Mouse (Mus musculus) liver, embryonic 11.5 days (tissue): Measurements from ENCODE around the gene Igfbp3. TPM values are rescaled to one million over a fixed set of nuclear protein-coding genes. Genes with fewer than 3 reads are reported as not detected.

Experiments
- ATAC-seq: fragments of 200-750 bp; cut with Nextera tagmentation; replicated peaks from 2 replicates; pipeline ENCODE4 v1.8.0; 2017; ENCODE audit warnings: moderate number of reproducible peaks, mild to moderate bottlenecking, moderate TSS enrichment, moderate library complexity; ENCODE audit not compliant: low FRiP score
- DNase-seq: peaks from one replicate; pipeline ENCODE4 v3.0.0-alpha.2; 2017; ENCODE audit warnings: low spot score
- H3K27ac ChIP-seq: fragments of 300-500 bp; sonication (generic); 2 replicates; pipeline ENCODE4 v1.5.1; 2014; ENCODE audit warnings: mild to moderate bottlenecking, low read depth, low read length, control low read depth
- H3K27me3 ChIP-seq: fragments of 300-500 bp; sonication (generic); replicated peaks from 2 replicates; pipeline ENCODE4 v1.6.1; 2014; ENCODE audit warnings: low read length, mixed read lengths; ENCODE audit not compliant: control insufficient read depth, insufficient read depth
- H3K36me3 ChIP-seq: fragments of 300-500 bp; sonication (generic); 2 replicates; pipeline ENCODE4 v1.6.1; 2014; ENCODE audit warnings: mild to moderate bottlenecking, low read length, moderate library complexity, mixed read lengths; ENCODE audit not compliant: control insufficient read depth, insufficient read depth
- H3K4me1 ChIP-seq: fragments of 300-500 bp; sonication (generic); replicated peaks from 2 replicates; pipeline ENCODE4 v1.6.1; 2014; ENCODE audit warnings: low read length, mixed read lengths; ENCODE audit not compliant: control insufficient read depth, insufficient read depth
- H3K4me2 ChIP-seq: fragments of 300-500 bp; sonication (generic); 2 replicates; pipeline ENCODE4 v1.6.1; 2014; ENCODE audit warnings: mild to moderate bottlenecking, control low read depth, moderate library complexity
- H3K4me3 ChIP-seq: fragments of 300-500 bp; sonication (generic); 2 replicates; pipeline ENCODE4 v1.5.1; 2014; ENCODE audit warnings: low read depth, low read length, control low read depth
- H3K9ac ChIP-seq: fragments of 300-500 bp; sonication (generic); 2 replicates; pipeline ENCODE4 v1.6.1; 2014; ENCODE audit warnings: low read depth, low read length, control low read depth
- H3K9me3 ChIP-seq: fragments of 300-500 bp; sonication (generic); 2 replicates; pipeline ENCODE4 v1.6.1; 2016; ENCODE audit warnings: low read length, inconsistent platforms, mixed read lengths; ENCODE audit not compliant: control insufficient read depth
- WGBS: fragments of 180-500 bp; shearing (Covaris S2); extraction: QIAGEN DNeasy Blood & Tissue Kit; methylation state at CpG from one replicate; pipeline ENCODE4 v1.1.7; 2014; 5-methylcytosine and 5-hydroxymethylcytosine counted together
- polyA plus RNA-seq: library from polyadenylated mRNA; unstranded; fragments of >200 nt; fragmentation: Nextera tagmentation; extraction: Ambion mirVana; gene quantifications from 2 replicates; pipeline ENCODE4 v1.2.1, GENCODE M21; 2014

Igfbp3 gene
- polyA plus RNA-seq: 42.1 and 45.2 TPM in 2 replicates

DNA sequence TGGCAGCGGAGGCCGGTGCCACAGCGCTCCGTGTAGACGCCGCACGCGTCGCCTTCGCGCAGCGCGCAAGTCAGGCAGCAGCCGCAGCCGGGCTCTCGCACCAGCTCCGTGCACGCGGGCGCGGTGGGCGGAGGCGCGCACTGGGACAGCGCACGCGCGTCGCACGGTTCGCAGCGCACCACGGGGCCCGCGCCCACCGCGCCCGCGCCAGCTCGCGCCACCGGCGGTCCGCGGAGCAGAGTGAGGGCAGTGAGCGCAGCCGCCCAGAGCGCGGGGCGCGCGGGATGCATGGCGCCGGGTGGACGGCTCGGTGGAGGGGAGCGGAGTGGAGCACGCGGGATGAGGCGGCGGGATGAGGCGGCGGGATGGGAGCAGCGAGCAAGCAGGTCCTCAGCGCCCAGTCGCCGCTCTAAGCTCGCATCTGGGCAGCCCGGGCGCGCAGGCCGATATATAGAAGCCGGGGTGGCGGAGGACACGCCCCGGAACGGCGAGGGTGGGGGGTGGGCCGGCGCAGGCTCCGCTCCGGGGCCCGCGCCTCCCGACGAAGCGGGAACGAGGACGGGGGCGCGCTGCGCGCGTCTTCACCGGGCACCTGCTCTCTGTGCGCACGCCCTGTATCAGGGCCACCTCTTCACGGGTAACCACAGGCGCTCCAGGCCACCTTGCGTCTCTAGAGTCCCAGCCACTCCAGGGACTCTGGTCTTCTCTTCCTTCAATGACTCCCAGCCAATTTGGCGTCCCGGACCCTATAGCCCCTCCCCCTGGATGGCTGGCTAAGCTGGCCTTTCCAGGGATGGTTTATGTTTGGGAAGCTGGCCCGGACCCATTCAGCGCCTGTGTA lies at the start of gene Igfbp3:
Gene Igfbp3, minus strand, starts transcription at position 423 of the 841 bp plus-strand sequence.
- peak within 1 kb of the TSS; percentile 32; the same call in 1 of the 2 replicates for H3K9ac ChIP-seq
- H3K27me3 ChIP-seq: peaks cover 38% of the 10 kb centered on the region
- H3K4me3 ChIP-seq: peak within 1 kb of the TSS; percentile 57
- no peaks in the 10 kb centered on the region for H3K36me3 ChIP-seq
- 2% methylated on average over 92 of the region's 104 CpGs for WGBS
- H3K9me3 ChIP-seq: no peaks in the 10 kb centered on the region
- DNase-seq: peak; percentile 60
- peak; percentile 66 for ATAC-seq
- no peaks in the 10 kb centered on the region for H3K4me1 ChIP-seq
- H3K27ac ChIP-seq: no peak within 1 kb of the TSS
- H3K4me2 ChIP-seq: peak within 1 kb of the TSS; percentile 72

DNA sequence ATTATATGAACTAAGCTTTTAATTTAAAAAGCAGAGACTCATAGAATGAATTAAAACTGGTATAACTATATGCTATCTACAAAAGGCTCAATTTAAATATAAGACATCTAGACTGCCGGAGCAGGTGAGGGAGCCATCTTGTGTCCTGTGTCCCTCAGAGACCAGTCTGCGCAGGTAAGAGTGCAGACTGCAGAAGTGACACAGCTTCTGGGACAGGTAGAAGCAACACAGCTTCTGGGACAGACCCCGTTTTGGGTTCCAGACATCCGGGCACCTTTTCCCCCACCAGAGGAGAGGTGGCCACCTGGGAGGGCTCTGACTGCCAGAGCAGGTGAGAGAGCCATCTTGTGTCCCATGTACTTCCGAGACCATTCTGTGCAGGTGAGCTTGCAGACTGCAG lies 37.1 kb upstream of the Igfbp3 start:
- no peaks in the 10 kb centered on the region for H3K4me1 ChIP-seq
- no peak overlapping the region for H3K9ac ChIP-seq
- no peak overlapping the region for H3K4me2 ChIP-seq
- no peak overlapping the region for H3K4me3 ChIP-seq
- no peaks in the 10 kb centered on the region for H3K27me3 ChIP-seq
- ATAC-seq: no peak
- no peaks in the 10 kb centered on the region for H3K36me3 ChIP-seq
- no peaks in the 10 kb centered on the region for H3K9me3 ChIP-seq
- WGBS: 85% methylated on average over 5 of the region's 5 CpGs
- H3K27ac ChIP-seq: no peak overlapping the region
- no peak for DNase-seq

DNA sequence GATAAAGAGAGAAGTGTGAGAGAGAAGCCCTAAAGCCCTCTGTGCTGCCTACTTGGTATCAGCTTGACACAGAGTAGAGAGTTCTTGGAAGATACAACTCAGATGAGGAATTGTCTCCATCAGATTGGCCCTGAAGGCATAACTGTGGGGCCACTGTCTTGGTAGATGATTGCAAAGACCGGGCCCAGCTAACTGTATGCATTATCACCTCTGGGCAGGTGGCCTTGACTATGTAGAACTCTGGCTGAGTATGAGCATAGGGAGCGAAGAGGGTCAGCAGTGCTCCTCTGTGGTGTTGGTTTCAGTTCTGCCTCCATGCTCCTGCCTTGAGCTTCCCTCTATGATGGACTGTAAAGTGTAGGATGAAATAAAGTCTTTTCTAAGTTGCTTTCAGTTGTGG lies 36.7 kb upstream of the Igfbp3 start:
- H3K27ac ChIP-seq: no peak overlapping the region
- H3K9me3 ChIP-seq: no peaks in the 10 kb centered on the region
- DNase-seq: no peak
- no peak overlapping the region for H3K4me3 ChIP-seq
- H3K36me3 ChIP-seq: no peaks in the 10 kb centered on the region
- ATAC-seq: 0 out of 2 replicates have a peak, but pooled peaks have one; percentile 31
- H3K4me1 ChIP-seq: no peaks in the 10 kb centered on the region
- H3K27me3 ChIP-seq: no peaks in the 10 kb centered on the region
- no peak overlapping the region for H3K9ac ChIP-seq
- no peak overlapping the region for H3K4me2 ChIP-seq
- 69% methylated on average over 2 of the region's 2 CpGs for WGBS

DNA sequence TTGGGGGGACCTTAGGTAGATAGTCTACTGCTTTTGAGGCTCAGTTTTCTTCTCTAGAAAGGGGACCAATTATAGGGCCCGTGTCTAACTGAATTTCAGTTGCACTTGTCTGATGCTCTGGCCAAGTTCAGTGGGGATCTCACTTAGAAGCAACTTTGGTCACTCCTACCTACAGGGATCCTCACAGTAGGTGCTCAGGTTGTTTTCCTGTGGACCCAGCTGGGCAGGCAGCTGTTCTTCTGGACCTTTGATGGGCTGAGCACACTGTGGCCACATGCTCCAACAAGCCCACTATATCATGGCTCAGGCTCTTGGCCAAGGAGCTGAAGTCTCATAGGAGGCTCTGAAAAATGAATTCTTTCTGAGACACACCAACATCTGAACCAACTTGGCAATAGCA lies 31.1 kb upstream of the Igfbp3 start:
- Histone ChIP-seq H3K9me3 (no peaks in the 10 kb centered on the region), H3K36me3 (no peaks in the 10 kb centered on the region), H3K4me3 (no peak overlapping the region), H3K27ac (no peak overlapping the region), H3K9ac (no peak overlapping the region), H3K4me2 (no peak overlapping the region), H3K4me1 (no peaks in the 10 kb centered on the region), H3K27me3 (no peaks in the 10 kb centered on the region)
- 64% methylated on average over 1 of the region's 1 CpGs for WGBS
- DNase-seq (no peak), ATAC-seq (no peak)

DNA sequence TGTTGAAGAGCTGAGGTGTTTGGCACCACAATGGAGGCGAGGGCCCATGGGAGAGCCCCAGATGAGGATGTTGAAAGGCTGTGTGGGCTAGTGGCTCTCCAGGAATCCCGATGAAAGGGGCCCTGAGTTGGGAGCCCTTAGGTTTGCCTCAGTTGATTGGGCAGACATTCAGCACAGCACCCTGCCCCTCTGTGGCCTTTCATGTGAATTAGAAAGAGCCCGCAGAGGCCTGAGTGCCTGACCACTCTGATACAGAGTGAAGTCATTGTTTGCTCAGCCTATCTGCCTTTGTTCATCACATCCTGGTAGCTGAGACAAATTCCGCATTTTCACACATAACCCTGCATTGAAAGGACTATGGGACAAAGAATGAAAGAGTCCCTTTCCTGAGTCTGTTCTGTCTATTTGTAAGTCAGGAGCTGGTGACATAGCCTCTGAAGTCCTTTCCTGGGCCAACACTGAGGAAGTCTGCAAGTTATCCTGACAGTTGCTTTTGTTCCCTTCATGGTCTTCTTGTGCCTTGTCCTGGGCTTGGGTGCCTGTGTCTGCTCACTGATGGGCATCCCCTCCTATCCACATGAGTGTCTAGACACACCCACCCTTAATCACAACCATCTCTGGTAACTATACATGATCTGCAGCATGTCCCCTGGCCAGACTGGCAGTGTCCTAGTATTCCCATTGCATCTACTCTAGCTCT lies 25.5 kb upstream of the Igfbp3 start:
- H3K27me3 ChIP-seq: no peaks in the 10 kb centered on the region
- H3K27ac ChIP-seq: no peak overlapping the region
- H3K9me3 ChIP-seq: no peaks in the 10 kb centered on the region
- no peak overlapping the region for H3K4me2 ChIP-seq
- ATAC-seq (no peak), DNase-seq (no peak)
- H3K4me1 ChIP-seq: no peaks in the 10 kb centered on the region
- H3K9ac ChIP-seq: no peak overlapping the region
- H3K36me3 ChIP-seq: no peaks in the 10 kb centered on the region
- 61% methylated on average over 4 of the region's 4 CpGs for WGBS
- no peak overlapping the region for H3K4me3 ChIP-seq

DNA sequence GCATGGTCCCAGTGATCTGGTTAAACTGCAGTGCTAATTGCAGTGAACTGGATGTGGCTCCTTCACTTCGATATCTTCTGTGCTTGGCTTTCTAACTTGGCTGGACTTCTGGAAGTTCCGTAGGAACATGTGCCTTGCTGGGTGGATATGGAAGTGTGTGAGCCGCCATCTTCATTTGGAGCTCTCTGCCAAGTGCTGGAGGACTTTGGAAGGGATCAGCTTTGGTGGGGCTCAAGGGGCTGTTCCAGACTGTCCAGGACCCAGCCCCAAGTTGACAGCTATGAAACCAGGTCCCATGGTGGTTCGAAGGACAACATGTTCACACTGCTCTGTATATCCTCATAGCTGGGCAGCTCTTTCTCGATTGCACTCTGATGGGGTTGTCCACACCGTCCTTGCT lies 24.8 kb upstream of the Igfbp3 start:
- Histone ChIP-seq H3K36me3 (no peaks in the 10 kb centered on the region), H3K27ac (peak overlapping the region; percentile 19; the same call in 1 of the 2 replicates), H3K4me1 (no peaks in the 10 kb centered on the region), H3K27me3 (no peaks in the 10 kb centered on the region), H3K9ac (no peak overlapping the region), H3K4me3 (no peak overlapping the region), H3K9me3 (no peaks in the 10 kb centered on the region), H3K4me2 (no peak overlapping the region)
- no peak for ATAC-seq
- 86% methylated on average over 6 of the region's 6 CpGs for WGBS
- no peak for DNase-seq

DNA sequence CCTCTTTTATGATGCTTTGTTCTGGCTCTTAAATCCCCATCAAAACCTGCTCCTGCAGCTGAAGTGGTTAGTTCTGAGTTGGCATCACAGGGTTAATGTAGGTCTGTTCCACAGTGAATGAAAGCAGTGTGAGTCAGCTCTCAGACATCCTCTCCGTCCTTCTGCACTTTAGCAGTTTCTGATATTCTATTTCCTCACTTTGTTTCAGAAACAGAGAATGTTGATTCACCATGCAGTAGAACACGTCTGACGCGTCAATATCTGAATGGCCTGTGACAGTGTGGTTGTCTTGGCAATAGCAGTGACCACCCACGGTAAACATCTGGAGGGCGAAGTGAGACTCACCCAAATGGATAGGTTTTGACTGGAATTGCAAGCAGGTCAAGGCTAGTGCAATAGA lies 24.0 kb upstream of the Igfbp3 start:
- ATAC-seq: no peak
- Histone ChIP-seq H3K9me3 (no peaks in the 10 kb centered on the region), H3K4me2 (no peak overlapping the region), H3K4me3 (no peak overlapping the region), H3K9ac (no peak overlapping the region), H3K4me1 (no peaks in the 10 kb centered on the region), H3K36me3 (no peaks in the 10 kb centered on the region), H3K27ac (no peak overlapping the region), H3K27me3 (no peaks in the 10 kb centered on the region)
- 58% methylated on average over 6 of the region's 6 CpGs for WGBS
- no peak for DNase-seq

DNA sequence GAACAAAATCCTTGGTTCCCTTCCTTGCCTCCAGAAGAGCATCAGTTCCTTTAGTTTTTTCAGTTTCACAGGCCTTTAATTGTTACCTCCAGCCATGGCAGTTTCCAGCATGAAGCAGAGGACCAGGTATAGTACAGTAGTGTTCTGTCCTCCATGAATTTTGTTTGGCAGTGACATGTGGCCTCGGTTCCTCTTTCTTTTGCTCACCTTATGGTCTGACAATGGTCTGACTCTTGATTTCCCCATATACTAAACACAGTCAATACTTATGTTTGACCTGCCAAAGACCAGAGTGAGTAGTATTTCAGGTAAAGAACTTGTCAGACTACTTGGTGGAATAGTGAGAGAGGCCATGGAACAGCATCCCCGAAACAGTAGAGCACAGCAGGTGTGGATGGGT lies 23.0 kb upstream of the Igfbp3 start:
- DNase-seq (no peak), ATAC-seq (no peak)
- H3K36me3 ChIP-seq: no peaks in the 10 kb centered on the region
- H3K27ac ChIP-seq: no peak overlapping the region
- WGBS: 77% methylated on average over 2 of the region's 2 CpGs
- H3K27me3 ChIP-seq: no peaks in the 10 kb centered on the region
- H3K9ac ChIP-seq: no peak overlapping the region
- H3K4me1 ChIP-seq: no peaks in the 10 kb centered on the region
- no peak overlapping the region for H3K4me2 ChIP-seq
- H3K9me3 ChIP-seq: no peaks in the 10 kb centered on the region
- no peak overlapping the region for H3K4me3 ChIP-seq
